ENCODE assay signal across 8 mouse cellular contexts in the genomic region with DNA sequence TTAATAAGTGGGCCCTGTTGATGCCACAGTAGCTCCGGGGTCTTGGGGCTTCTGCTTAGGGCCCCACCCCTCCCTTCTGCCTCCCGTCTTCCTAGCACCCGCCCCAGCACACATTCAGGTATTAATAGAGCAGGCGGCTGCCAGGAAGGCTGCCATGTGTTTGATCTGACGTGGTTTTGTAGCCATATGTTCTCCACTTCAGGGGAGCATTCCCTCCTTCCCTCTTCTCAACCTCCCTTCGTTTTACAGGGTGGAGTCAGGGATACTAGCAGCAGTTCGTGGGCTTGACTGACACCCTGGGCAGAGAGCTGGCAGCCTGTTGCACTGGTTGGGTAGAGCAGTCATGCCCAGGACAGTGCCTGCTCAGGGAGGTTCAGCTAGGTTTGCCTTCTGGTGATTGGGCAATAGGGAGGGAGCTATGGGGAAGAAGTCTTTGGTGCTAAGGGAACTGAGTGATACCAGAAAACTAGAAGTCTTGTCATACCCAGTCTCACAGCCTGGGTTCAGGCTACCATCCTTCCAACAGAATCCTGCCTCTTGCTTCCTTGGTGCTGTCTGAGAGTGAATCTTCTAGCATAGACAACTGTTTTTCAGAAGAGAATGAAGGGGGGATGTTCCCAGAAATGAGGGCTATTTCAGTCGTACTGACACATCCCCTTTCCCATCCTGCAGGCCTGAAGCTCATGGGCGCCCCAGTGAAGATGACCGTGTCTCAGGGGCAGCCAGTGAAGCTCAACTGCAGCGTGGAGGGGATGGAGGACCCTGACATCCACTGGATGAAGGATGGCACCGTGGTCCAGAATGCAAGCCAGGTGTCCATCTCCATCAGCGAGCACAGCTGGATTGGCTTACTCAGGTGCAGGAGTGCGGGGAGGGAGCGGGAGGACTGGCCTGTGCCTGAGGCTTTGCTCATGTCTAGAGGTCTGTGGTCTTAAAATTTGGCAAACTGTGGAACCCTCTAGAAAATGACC. TPM values are rescaled to one million over a fixed set of nuclear protein-coding genes. Genes with fewer than 3 reads are reported as not detected.
DNase-seq lines count a peak whose midpoint lies in the region; ATAC-seq lines count a peak whose summit lies in the region.

No protein-coding gene starts in this region.

- intact Hi-C loops in left cerebral cortex, postnatal 25 days (cut with DNase I) = loop anchor here (2.0 to 5.0 kb wide), 3 partner anchors 14 to 58 kb away; partner anchors contain the start of gene Itpka

- DNase-seq in cerebellum, postnatal 4 days (ENCODE audit: low spot score in 2 of 2) = no peak
- peak; percentile 83 for DNase-seq in right cerebral cortex, adult 18-20 months
- no peak for DNase-seq in right cerebral cortex, postnatal 4 days
- peak; percentile 68 to 93 for DNase-seq in left cerebral cortex, postnatal 25 days (ENCODE audit: low spot score in 2 of 2)
- DNase-seq in right cerebral cortex, postnatal 14 days = peak; percentile 51
- DNase-seq in embryo, embryonic 9.5 days (ENCODE audit: extremely low spot score) = no peak
- no peak for DNase-seq in layer of hippocampus, postnatal 10 days (ENCODE audit: low spot score in 2 of 2)

- ATAC-seq in cerebellum, adult (ENCODE audit: insufficient number of reproducible peaks, low FRiP score, low TSS enrichment) = peak; percentile 82

RNA-seq across cellular contexts. Expression of gene Tyro3, which starts 3.6 kb away (rescaled TPM):
- total RNA-seq in left cerebral cortex, postnatal 25 days (2021) = 100 to 1,000 TPM; 177 to 182 TPM
- total RNA-seq in layer of hippocampus, postnatal 10 days (2021) = 10 to 100 TPM; 48.6 to 64.7 TPM

RNA-seq across cellular contexts. Expression of gene Rpap1, which starts 13.8 kb away (rescaled TPM):
- 10 to 100 TPM; 17.7 to 20.2 TPM for total RNA-seq in left cerebral cortex, postnatal 25 days (2021)
- 10 to 100 TPM; 16.4 to 16.7 TPM for total RNA-seq in layer of hippocampus, postnatal 10 days (2021)

RNA-seq across cellular contexts. Expression of gene Ltk, which starts 40.9 kb away (rescaled TPM):
- total RNA-seq in left cerebral cortex, postnatal 25 days (2021) = 10 to 100 TPM; 18.9 to 20.6 TPM
- 1 to 10 TPM; 3.6 to 4.8 TPM for total RNA-seq in layer of hippocampus, postnatal 10 days (2021)

RNA-seq across cellular contexts. Expression of gene Itpka, which starts 59.0 kb away (rescaled TPM):
- total RNA-seq in left cerebral cortex, postnatal 25 days (2021) = 100 to 1,000 TPM; 188 to 208 TPM
- 100 to 1,000 TPM; 115 to 124 TPM for total RNA-seq in layer of hippocampus, postnatal 10 days (2021)

Comparison
In these comparisons a context has a peak if more than half of its experiments do, and no peak if none do; other contexts are left out.
1. DNase-seq: peak in right cerebral cortex, adult 18-20 months (single experiment), left cerebral cortex, postnatal 25 days (2 of 2) and right cerebral cortex, postnatal 14 days (single experiment); none in cerebellum, postnatal 4 days (0 of 2), right cerebral cortex, postnatal 4 days (single experiment), embryo, embryonic 9.5 days (single experiment) and layer of hippocampus, postnatal 10 days (0 of 2).